Mouse (Mus musculus) E14TG2a.4 (cell line): ENCODE data around the gene Grn.
"Not testable (repeated sequence)": the region's sequence is repeated elsewhere in the genome, so short reads cannot be mapped to it uniquely, and the experiment has no call there.

Source experiments
- H3K27me3 ChIP-seq: 2 replicates; pipeline ENCODE4 v1.6.1; 2014; ENCODE audit warnings: low read length, control low read depth; ENCODE audit not compliant: insufficient read depth
- H3K36me3 ChIP-seq: 2 replicates; pipeline ENCODE4 v1.6.1; 2014; ENCODE audit warnings: low read length, control low read depth; ENCODE audit not compliant: insufficient read depth
- H3K4me1 ChIP-seq: replicated peaks from 2 replicates; pipeline ENCODE4 v1.6.1; 2014; ENCODE audit warnings: low read depth, low read length, control low read depth
- H3K4me3 ChIP-seq: replicated peaks from 2 replicates; pipeline ENCODE4 v1.5.1; 2014; ENCODE audit warnings: mild to moderate bottlenecking, low read length
- H3K9me3 ChIP-seq: 2 replicates; pipeline ENCODE4 v1.6.1; 2014; ENCODE audit warnings: low read length, control low read depth
- CTCF ChIP-seq: conservative IDR thresholded peaks from 2 replicates; pipeline ENCODE4 v1.5.1; 2014; ENCODE audit warnings: low read length
- NANOG ChIP-seq: IDR thresholded peaks from 2 replicates; pipeline ENCODE4 v1.6.1; 2014; ENCODE audit warnings: borderline replicate concordance, low read length, mixed read lengths
- POU5F1 ChIP-seq: IDR thresholded peaks from 2 replicates; pipeline ENCODE4 v1.6.1; 2014; ENCODE audit warnings: low read length, borderline replicate concordance

Grn gene

GRCm38 (mm10) chr11:102405544-102406285 is 24.4 kb upstream of the Grn start:
- peaks cover 58% of the 10 kb centered on the region for H3K36me3 ChIP-seq
- H3K4me3 ChIP-seq = peak overlapping the region; percentile 97
- TF ChIP-seq CTCF (no peak), POU5F1 (no peak), NANOG (no peak)
- H3K4me1 ChIP-seq = peaks cover 71% of the 10 kb centered on the region
- H3K9me3 ChIP-seq = no peaks in the 10 kb centered on the region
- no peaks in the 10 kb centered on the region for H3K27me3 ChIP-seq

- TF ChIP-seq POU5F1 = no peak
- TF ChIP-seq CTCF = no peak
- no peak for TF ChIP-seq NANOG
- no peaks in the 10 kb centered on the region for H3K9me3 ChIP-seq
- peaks cover 51% of the 10 kb centered on the region for H3K36me3 ChIP-seq
These were observed 23.7 kb upstream of the Grn start for GRCm38 (mm10) chr11:102406401-102406800.

GRCm38 (mm10) chr11:102406900-102407833 is 22.9 kb upstream of the Grn start:
- Histone ChIP-seq H3K36me3 (peaks cover 43% of the 10 kb centered on the region), H3K27me3 (no peaks in the 10 kb centered on the region), H3K4me1 (peaks cover 69% of the 10 kb centered on the region), H3K9me3 (no peaks in the 10 kb centered on the region), H3K4me3 (peak overlapping the region; percentile 97)
- no peak for TF ChIP-seq NANOG
- no peak for TF ChIP-seq POU5F1
- TF ChIP-seq CTCF = no peak

More at GRCm38 (mm10) chr11:102406401-102406800, 23.7 kb upstream of the Grn start:
- H3K27me3 ChIP-seq = no peaks in the 10 kb centered on the region
- peaks cover 69% of the 10 kb centered on the region for H3K4me1 ChIP-seq
- H3K4me3 ChIP-seq = peak overlapping the region; percentile 97

GRCm38 (mm10) chr11:102407834-102408215 is 22.3 kb upstream of the Grn start, which contains the start of gene Slc25a39:
Gene Slc25a39 (minus strand): TSS chr11:102407946.
- peaks cover 63% of the 10 kb centered on the region for H3K4me1 ChIP-seq
- H3K27me3 ChIP-seq = no peaks in the 10 kb centered on the region
- peak within 1 kb of the TSS; percentile 97 for H3K4me3 ChIP-seq
- H3K36me3 ChIP-seq = peaks cover 37% of the 10 kb centered on the region
- H3K9me3 ChIP-seq = no peaks in the 10 kb centered on the region
- TF ChIP-seq POU5F1 (no peak), NANOG (no peak), CTCF (no peak)

- no peaks in the 10 kb centered on the region for H3K9me3 ChIP-seq
- 0 out of 2 replicates have a peak, but pooled peaks cover 2% of the 10 kb centered on the region for H3K27me3 ChIP-seq
- peaks cover 31% of the 10 kb centered on the region for H3K36me3 ChIP-seq
- no peak for TF ChIP-seq NANOG
- TF ChIP-seq CTCF = no peak
- TF ChIP-seq POU5F1 = no peak
- peak overlapping the region; percentile 97 for H3K4me3 ChIP-seq
- peaks cover 58% of the 10 kb centered on the region for H3K4me1 ChIP-seq
These were observed 21.7 kb upstream of the Grn start for GRCm38 (mm10) chr11:102408344-102408876.

- H3K9me3 ChIP-seq = no peaks in the 10 kb centered on the region
- H3K4me3 ChIP-seq = peak overlapping the region; percentile 69
- H3K36me3 ChIP-seq = peaks cover 24% of the 10 kb centered on the region
- peaks cover 50% of the 10 kb centered on the region for H3K4me1 ChIP-seq
- no peak for TF ChIP-seq CTCF
- TF ChIP-seq POU5F1 = no peak
- 0 out of 2 replicates have a peak, but pooled peaks cover 2% of the 10 kb centered on the region for H3K27me3 ChIP-seq
These were observed 21.0 kb upstream of the Grn start for GRCm38 (mm10) chr11:102408888-102409794.

DNA sequence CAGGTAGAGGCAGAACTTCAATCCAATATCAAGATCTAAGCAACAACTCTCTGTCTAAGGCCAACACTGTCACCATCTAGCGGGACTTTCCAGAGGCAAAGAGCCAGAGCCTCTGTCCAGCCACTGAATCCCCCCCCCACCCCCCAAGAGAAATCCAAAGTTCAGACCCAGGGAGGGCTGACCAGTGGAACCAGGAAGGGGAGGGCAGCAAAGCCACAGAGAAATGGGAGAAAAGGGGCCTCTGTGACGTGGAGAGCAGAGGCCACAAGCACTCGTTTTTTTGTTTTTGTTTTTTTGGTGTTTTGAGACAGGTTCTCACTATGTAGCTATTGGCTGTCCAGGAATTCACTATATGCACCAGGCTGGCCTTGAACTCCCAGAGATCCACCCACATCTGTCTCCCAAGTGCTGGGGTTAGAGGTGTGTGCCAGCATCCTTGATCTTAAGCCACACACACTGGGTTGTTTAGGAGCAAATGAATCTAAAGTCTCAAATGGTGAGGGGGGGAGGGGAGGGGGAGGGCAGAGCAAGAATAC is 20.3 kb upstream of the Grn start:
- peaks cover 50% of the 10 kb centered on the region for H3K4me1 ChIP-seq
- no peak overlapping the region for H3K4me3 ChIP-seq
- H3K9me3 ChIP-seq = no peaks in the 10 kb centered on the region
- H3K27me3 ChIP-seq = 0 out of 2 replicates have a peak, but pooled peaks cover 2% of the 10 kb centered on the region
- H3K36me3 ChIP-seq = peaks cover 17% of the 10 kb centered on the region
- TF ChIP-seq POU5F1 (no peak), NANOG (no peak), CTCF (no peak)

DNA sequence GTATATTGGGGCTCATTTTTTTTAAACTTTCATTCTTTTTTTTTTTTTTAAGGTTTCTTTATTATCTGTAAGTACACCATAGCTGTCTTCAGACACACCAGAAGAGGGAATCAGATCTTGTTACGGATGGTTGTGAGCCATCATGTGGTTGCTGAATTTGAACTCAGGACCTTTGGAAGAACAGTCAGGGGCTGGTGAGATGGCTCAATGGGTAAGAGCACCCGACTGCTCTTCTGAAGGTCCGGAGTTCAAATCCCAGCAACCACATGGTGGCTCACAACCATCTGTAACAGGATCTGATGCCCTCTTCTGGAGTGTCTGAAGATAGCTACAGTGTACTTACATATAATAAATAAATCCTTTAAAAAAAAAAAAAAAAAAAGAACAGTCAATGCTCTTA is 19.8 kb upstream of the Grn start:
- H3K4me3 ChIP-seq, H3K27me3 ChIP-seq, H3K9me3 ChIP-seq: not testable (repeated sequence)
- Histone ChIP-seq H3K36me3 (peaks cover 12% of the 10 kb centered on the region), H3K4me1 (peaks cover 50% of the 10 kb centered on the region)
